Mouse (Mus musculus) brain, embryonic 14.5 days (tissue): ENCODE data around the gene Gmps. TPM values are rescaled to one million over a fixed set of nuclear protein-coding genes. Genes with fewer than 3 reads are reported as not detected.

Experiments used
- DNase-seq: peaks from one replicate; pipeline ENCODE4 v3.0.0-alpha.2; 2011; ENCODE audit warnings: low read depth
- CTCF ChIP-seq: fragments of 200-500 bp; IDR thresholded peaks from 2 replicates; pipeline ENCODE4 v1.5.1; 2012; ENCODE audit warnings: inconsistent platforms, mild to moderate bottlenecking, moderate library complexity, borderline replicate concordance; ENCODE audit not compliant: insufficient read depth, insufficient read length; ENCODE audit errors: extremely low read depth
- POLR2A ChIP-seq: fragments of 200-500 bp; IDR thresholded peaks from 2 replicates; pipeline ENCODE4 v1.6.1; 2012; ENCODE audit warnings: mild to moderate bottlenecking, inconsistent platforms, borderline replicate concordance; ENCODE audit not compliant: poor library complexity, insufficient read depth, insufficient read length, severe bottlenecking; ENCODE audit errors: extremely low read depth
- polyA plus RNA-seq: library from polyadenylated mRNA; depleted of rRNA; stranded (reverse); fragments of >200 nt; gene quantifications from 2 replicates; pipeline ENCODE4 v1.2.3, GENCODE M21; 2012; rRNA removed

Gene Gmps
- polyA plus RNA-seq, 1 experiment: 20.5 TPM

DNA sequence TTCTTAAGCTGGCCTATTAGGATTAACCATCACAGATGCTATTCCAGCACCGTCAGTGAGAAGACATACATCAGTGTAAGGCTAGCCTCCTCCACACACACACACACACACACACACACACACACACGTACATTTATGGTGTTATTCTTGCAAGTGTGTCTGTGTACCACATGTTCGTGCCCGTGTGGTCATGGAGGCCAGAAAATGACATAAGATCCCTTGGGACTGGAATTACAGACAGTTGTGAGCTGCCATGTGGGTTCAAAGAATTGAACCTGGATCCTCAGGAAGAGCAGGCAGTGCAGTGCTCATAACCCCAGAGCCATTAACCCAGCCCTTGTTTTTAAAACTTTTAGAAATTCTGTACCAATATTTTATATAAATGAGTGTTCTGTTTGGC, 2.0 kb downstream of the Gmps start:
- DNase-seq: no peak
- no peak for TF ChIP-seq POLR2A
- no peak for TF ChIP-seq CTCF

DNA sequence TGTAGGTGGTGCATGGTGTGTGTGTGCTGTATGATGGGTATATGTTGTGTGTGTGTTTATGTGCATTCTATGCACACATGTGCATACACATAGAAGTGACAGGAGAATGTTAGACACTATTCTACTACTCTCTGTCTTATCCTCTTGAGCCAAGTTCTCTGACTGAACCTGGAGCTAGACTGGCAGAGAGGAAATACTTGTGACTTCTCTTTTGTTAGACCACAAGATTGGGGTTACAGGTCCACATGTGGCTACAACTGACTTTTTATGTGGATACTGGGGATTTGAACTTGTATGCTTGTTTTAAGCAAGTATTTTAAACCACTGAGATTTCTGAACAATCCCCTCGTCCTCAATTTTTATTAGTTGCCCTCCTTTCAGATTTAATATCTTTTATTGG, 10.8 kb downstream of the Gmps start:
- TF ChIP-seq POLR2A (no peak), CTCF (no peak)
- no peak for DNase-seq

DNA sequence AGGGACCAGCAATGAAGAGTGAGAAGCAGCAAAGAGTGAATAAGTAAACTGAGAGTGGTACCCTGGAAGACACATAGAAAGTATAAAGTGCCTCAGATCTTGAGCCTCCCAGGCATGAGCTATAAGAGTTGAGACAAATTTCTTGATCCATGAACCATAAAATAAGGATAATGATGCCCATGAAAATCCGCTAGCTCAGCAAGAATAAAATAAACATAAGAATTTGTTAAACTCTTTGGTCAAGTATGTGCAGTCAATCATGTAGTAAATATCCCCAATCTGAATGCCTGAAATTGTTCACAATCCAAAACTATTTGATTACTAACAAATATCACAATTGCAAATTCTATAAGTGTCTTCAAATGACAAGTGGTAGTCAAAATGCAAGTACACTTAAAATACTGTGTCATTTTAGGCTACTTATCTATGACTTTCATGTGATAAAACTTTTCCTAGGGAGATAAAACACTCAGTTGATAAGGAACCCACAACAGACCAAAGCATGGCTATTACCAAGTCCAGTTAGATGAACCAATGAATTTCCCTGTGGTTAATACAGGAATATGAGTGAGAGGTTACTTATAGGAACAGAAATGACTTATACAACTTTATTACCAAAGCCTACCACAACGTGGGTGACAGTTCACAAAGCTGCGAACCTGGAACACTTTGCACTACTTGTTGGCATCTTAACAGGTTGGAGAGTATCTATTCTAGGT, 13.0 kb downstream of the Gmps start:
- no peak for TF ChIP-seq POLR2A
- no peak for TF ChIP-seq CTCF
- DNase-seq: no peak

DNA sequence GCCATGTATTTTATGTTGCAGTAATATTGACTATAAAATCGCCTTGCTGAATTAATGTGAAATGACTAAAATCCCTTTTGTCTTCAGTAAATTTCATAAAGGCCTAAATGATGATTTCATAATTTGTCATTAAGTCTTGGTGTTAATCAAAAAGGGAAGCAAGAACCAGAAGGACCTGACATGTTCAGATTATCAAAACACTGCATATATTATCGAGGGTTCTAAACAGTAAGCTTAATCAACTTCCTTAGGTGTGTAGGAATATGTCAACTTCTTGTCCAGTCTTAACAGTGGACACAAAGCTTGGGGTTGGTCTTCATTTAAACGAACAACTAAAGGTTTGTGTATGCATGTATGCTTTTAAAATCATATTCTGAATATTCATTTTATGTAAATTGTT, 45.5 kb downstream of the Gmps start:
- no peak for TF ChIP-seq CTCF
- DNase-seq: no peak

DNA sequence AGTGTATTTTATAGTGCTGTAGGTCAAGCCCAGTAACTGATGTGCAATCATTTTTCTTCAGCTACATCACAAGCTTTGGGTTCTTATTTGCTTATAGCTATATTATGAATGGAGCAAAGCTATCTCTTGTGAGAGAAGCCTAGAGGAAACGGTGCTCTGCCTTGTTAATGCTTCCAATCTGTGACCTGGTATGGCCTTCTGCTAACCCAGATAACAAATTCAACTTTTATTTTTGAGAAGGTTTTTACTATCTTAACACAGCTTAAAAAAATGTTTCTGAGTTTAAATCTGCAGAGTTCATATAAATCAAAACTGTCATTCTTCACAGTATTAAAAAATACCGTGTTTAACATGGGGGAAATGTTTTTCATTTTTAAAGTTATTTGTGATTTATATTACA, 46.0 kb downstream of the Gmps start:
- DNase-seq: no peak
- TF ChIP-seq CTCF (no peak), POLR2A (no peak)

DNA sequence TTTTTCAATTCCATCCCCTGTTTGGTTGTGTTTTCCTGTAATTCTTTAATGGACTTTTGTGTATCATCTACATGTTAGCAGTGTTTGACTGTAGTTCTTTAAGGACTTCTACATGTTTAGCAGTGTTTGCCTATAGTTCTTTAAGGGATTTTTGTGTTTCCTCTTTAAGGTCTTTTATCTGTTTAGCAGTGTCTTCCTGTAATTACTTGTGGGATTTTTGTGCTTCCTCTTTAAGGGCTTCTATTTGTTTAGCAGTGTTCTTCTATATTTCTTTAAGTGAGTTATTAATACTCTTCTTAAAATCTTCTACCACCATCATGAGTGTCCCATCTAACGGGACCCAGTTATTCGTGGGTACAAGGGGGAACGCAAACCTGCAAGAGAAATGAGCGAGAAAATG, 53.9 kb downstream of the Gmps start:
- TF ChIP-seq CTCF: no peak
- TF ChIP-seq POLR2A: no peak

DNA sequence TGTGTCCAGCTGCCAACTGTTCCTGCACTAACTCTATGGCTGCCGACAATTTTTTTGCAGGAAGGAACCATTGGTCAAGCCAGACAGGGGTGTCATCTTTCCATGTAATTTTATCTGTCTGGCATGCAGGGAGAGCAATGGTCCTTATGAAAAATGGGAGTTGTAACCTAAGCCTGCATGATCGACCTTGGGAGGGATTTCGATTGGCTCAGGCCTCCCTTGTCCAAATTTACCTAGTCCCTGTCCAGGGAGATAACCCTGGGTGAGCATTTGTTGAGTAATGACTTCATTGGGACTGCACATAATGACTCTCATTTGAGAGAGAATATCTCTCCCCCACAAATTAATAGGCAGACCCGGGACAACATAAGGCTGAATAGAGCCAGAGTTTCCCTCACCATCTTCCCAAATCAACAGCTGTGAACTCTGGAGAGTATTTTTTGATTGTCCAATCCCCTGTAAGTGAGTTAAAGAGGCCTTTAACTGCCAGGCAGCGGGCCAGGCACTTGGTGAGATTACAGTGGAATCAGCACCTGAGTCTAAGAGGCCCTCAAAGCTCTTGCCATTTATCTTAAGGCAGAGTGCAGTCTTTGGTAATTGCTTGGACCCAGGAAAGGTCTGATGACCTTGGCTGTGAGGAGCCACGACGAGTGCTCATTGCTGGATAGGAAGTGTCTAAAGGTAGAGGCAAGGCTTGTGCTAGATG, 62.4 kb downstream of the Gmps start:
- DNase-seq: peak; percentile 12
- TF ChIP-seq POLR2A: no peak
- no peak for TF ChIP-seq CTCF

More for the DNA sequence above, 53.9 kb downstream of the Gmps start:
- DNase-seq: no peak

DNA sequence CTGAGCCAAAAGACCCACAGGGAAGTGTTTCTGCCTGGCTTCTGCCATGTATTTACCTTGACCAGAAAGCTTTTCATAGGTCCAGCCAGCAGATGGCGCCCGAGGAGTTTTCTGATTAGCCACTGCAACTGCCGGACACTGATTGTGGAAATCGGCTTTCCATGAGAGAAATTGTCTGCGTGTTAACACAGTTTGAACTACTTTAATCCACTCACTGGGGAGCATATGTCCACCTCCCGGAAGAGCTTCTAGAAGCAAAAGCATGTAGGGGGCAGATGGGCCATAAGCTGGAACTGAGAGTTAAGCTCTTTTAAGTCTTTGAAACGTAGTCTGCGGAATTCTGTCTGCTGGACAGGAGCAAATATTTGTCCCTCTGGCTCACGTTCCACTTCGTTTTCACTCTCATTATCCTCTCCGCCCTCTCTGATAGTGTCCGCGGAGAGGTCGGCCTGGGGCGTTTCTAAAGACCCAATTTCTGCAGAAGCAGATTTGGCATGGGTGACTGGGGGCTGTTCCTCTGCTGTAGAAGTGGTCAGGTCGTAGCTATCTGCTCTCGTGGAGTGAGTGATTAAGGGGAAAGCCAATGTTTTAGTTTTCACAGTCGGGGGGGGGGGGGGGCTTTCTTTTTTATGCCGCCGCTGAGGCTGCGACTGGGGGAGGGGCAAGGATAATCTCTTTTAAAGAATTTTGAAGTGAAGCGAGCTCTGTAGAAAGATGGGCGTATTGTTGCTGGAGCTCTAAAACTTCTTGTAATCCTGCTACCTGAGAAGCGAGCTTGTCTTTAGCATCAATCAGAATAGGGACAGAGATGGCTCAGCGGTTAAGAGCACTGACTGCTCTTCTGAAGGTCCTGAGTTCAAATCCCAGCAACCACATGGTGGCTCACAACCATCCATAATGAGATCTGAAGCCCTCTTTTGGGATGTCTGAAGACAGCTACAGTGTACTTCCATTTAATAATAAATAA, 64.2 kb downstream of the Gmps start:
- DNase-seq: peak; percentile 94
- TF ChIP-seq CTCF: peak; percentile 86
- TF ChIP-seq POLR2A: no peak

Other genes with a start within 250 kb of the Gmps start
- gene Plch1, start 76.6 kb upstream of the Gmps start, polyA plus RNA-seq: 17.2 and 20.9 TPM in 2 replicates
- gene E130311K13Rik, start 46.6 kb upstream of the Gmps start, polyA plus RNA-seq: 2.4 and 4.0 TPM in 2 replicates
- gene Slc33a1, start 11.3 kb upstream of the Gmps start, polyA plus RNA-seq: 12.9 and 15.0 TPM in 2 replicates
- gene Vmn2r1, start 105.4 kb downstream of the Gmps start, polyA plus RNA-seq: 0.49 and 0.52 TPM in 2 replicates
- gene Vmn2r2, start 165.8 kb downstream of the Gmps start, polyA plus RNA-seq: not detected in 2 replicates